Mouse (Mus musculus): ENCODE data around the gene Clcn3.

GRCm38 (mm10) chr8:60883419-60884137 is 99.5 kb downstream of the Clcn3 start:
- no peak for TF ChIP-seq GATA1 (IDR thresholded peaks at IDR 0.05; ENCODE audit: borderline replicate concordance, low read length)
- TF ChIP-seq FLI1 (IDR thresholded peaks at IDR 0.05; ENCODE audit: low read length), result no peak

All from megakaryocyte, embryonic 14.5 days (primary cell).